Mouse (Mus musculus): ENCODE data around the gene Gm28038.

- TF ChIP-seq GATA1 (IDR thresholded peaks at IDR 0.05; ENCODE audit: borderline replicate concordance, low read length) (no peak), FLI1 (IDR thresholded peaks at IDR 0.05; ENCODE audit: low read length) (no peak)
Observed at GRCm38 (mm10) chr2:30323111-30323510, 42.3 kb downstream of the Gm28038 start.

All from megakaryocyte, embryonic 14.5 days (primary cell).